In genomic region chr11:17468431-17469165, GRCm38 (mm10) we compare ENCODE assay signal across 10 mouse cellular contexts.
DNase-seq lines count a peak whose midpoint lies in the region; ATAC-seq and TF ChIP-seq lines count a peak whose summit lies in the region.
"Had no signal": no experiment of that assay in that cellular context is flagged by ENCODE, and none has a peak within 500 bp of the region (broad histone marks: within the 10 kb centered on the region; RNA-seq: fewer than 3 reads in every experiment).

No protein-coding gene starts in this region.

- H3K9ac ChIP-seq in kidney, embryonic 14.5 days (ENCODE audit: low read depth, low read length) = no peak overlapping the region
- H3K9ac ChIP-seq: forebrain, embryonic 12.5 days had no signal

- no peak overlapping the region for H3K4me3 ChIP-seq in kidney, embryonic 14.5 days (ENCODE audit: low read length)
- no peak overlapping the region for H3K4me3 ChIP-seq in bone marrow macrophage, adult 2 months (ENCODE audit: insufficient read depth, low read length)
- H3K4me3 ChIP-seq in gastrocnemius, adult 2 months = no peak overlapping the region
- H3K4me3 ChIP-seq: forebrain, embryonic 12.5 days had no signal

- intact Hi-C loops in heart, postnatal 25 days (cut with DNase I) = no loop called here
- intact Hi-C loops in gastrocnemius, adult 2 months (cut with DNase I) = no loop called here

- H3K4me2 ChIP-seq in kidney, embryonic 14.5 days (replicated peaks; ENCODE audit: low read depth, low read length) = no peak overlapping the region
- H3K4me2 ChIP-seq: forebrain, embryonic 12.5 days had no signal

- no peak for TF ChIP-seq CTCF in bone marrow macrophage, adult 2 months (IDR thresholded peaks at IDR 0.05; ENCODE audit: low read depth, low read length)
- no peak for TF ChIP-seq CTCF in gastrocnemius, adult 2 months (IDR thresholded peaks at IDR 0.05)

- TF ChIP-seq POLR2A in bone marrow macrophage, adult 2 months (IDR thresholded peaks at IDR 0.05; ENCODE audit: borderline replicate concordance, low read depth, low read length) = no peak

- peak; percentile 30 for DNase-seq in kidney, postnatal 14 days
- peak; percentile 94 for DNase-seq in Muller cell, postnatal 12 days (ENCODE audit: inconsistent ontology term)
- DNase-seq in heart, postnatal 25 days (ENCODE audit: low spot score) = peak; percentile 5
- no peak for DNase-seq in layer of hippocampus, postnatal 36 days
- no peak for DNase-seq in gastrocnemius, adult 2 months
- DNase-seq in thymus, postnatal 25 days = no peak
- DNase-seq: embryo, embryonic 11 days had no signal

- no peaks in the 10 kb centered on the region for H3K36me3 ChIP-seq in kidney, embryonic 14.5 days (ENCODE audit: control insufficient read depth, insufficient read depth, low read length)
- H3K36me3 ChIP-seq: forebrain, embryonic 12.5 days had no signal

- no peak overlapping the region for H3K27ac ChIP-seq in kidney, embryonic 14.5 days (ENCODE audit: low read depth, low read length)
- 0 out of 2 replicates have a peak overlapping the region, but pooled peaks have one; percentile 6 for H3K27ac ChIP-seq in bone marrow macrophage, adult 2 months (ENCODE audit: insufficient read depth, low read depth, low read length)
- no peak overlapping the region for H3K27ac ChIP-seq in gastrocnemius, adult 2 months
- H3K27ac ChIP-seq: forebrain, embryonic 12.5 days had no signal

- 92% methylated on average over 2 of the region's 2 CpGs for WGBS in kidney, embryonic 14.5 days

- H3K9me3 ChIP-seq in kidney, embryonic 14.5 days (ENCODE audit: control insufficient read depth, low read length) = no peaks in the 10 kb centered on the region
- H3K9me3 ChIP-seq: forebrain, embryonic 12.5 days had no signal

- no peak for ATAC-seq in kidney, embryonic 14.5 days (ENCODE audit: low FRiP score, low TSS enrichment)

- H3K27me3 ChIP-seq in kidney, embryonic 14.5 days (ENCODE audit: control insufficient read depth, insufficient read depth, low read length) = no peaks in the 10 kb centered on the region

- no peaks in the 10 kb centered on the region for H3K4me1 ChIP-seq in kidney, embryonic 14.5 days (ENCODE audit: control insufficient read depth, insufficient read depth, low read length)
- peaks cover 7% of the 10 kb centered on the region for H3K4me1 ChIP-seq in bone marrow macrophage, adult 2 months (ENCODE audit: control insufficient read depth, insufficient read depth, low read length)
- H3K4me1 ChIP-seq: forebrain, embryonic 12.5 days had no signal

Comparison
In these comparisons a context has a peak if more than half of its experiments do, and no peak if none do; other contexts are left out.
1. DNase-seq: peak in kidney, postnatal 14 days (single experiment), Muller cell, postnatal 12 days (single experiment) and heart, postnatal 25 days (single experiment); none in layer of hippocampus, postnatal 36 days (0 of 2), gastrocnemius, adult 2 months (single experiment) and thymus, postnatal 25 days (single experiment).